Mouse (Mus musculus) forebrain, embryonic 14.5 days (tissue): Measurements from ENCODE around the gene Hnrnpdl. TPM values are rescaled to one million over a fixed set of nuclear protein-coding genes. Genes with fewer than 3 reads are reported as not detected.

ENCODE experiments used
- ATAC-seq: fragments of 200-750 bp; cut with Nextera tagmentation; 2 replicates; pipeline ENCODE4 v1.8.0; 2017; ENCODE audit warnings: mild to moderate bottlenecking, moderate library complexity
- DNase-seq: peaks from one replicate; pipeline ENCODE4 v3.0.0-alpha.2; 2015; ENCODE audit warnings: low spot score
- H3K27ac ChIP-seq: fragments of 300-500 bp; sonication (generic); 2 replicates; pipeline ENCODE4 v1.5.1; 2014; ENCODE audit warnings: low read depth, mild to moderate bottlenecking, control low read depth, low read length, moderate library complexity
- H3K27me3 ChIP-seq: fragments of 300-500 bp; sonication (generic); replicated peaks from 2 replicates; pipeline ENCODE4 v1.6.1; 2014; ENCODE audit warnings: low read length, control low read depth, mixed read lengths; ENCODE audit not compliant: control insufficient read depth, insufficient read depth
- H3K36me3 ChIP-seq: fragments of 300-500 bp; sonication (generic); 2 replicates; pipeline ENCODE4 v1.6.1; 2014; ENCODE audit warnings: low read length, control low read depth; ENCODE audit not compliant: control insufficient read depth, insufficient read depth
- H3K4me1 ChIP-seq: fragments of 300-500 bp; sonication (generic); 2 replicates; pipeline ENCODE4 v1.6.1; 2014; ENCODE audit warnings: antibody characterized with exemption, low read length, control low read depth; ENCODE audit not compliant: control insufficient read depth, insufficient read depth
- H3K4me2 ChIP-seq: fragments of 300-500 bp; sonication (generic); 2 replicates; pipeline ENCODE4 v1.6.1; 2014; ENCODE audit warnings: mild to moderate bottlenecking, control low read depth, low read length
- H3K4me3 ChIP-seq: fragments of 300-500 bp; sonication (generic); 2 replicates; pipeline ENCODE4 v1.5.1; 2014; ENCODE audit warnings: low read depth, low read length, control low read depth
- H3K9ac ChIP-seq: fragments of 300-500 bp; sonication (generic); 2 replicates; pipeline ENCODE4 v1.6.1; 2014; ENCODE audit warnings: mild to moderate bottlenecking, low read length, control low read depth, moderate library complexity
- H3K9me3 ChIP-seq: fragments of 300-500 bp; sonication (generic); replicated peaks from 2 replicates; pipeline ENCODE4 v1.6.1; 2016; ENCODE audit warnings: low read length, control low read depth, mixed read lengths; ENCODE audit not compliant: control insufficient read depth
- WGBS: fragments of 180-500 bp; shearing (Covaris S2); extraction: QIAGEN DNeasy Blood & Tissue Kit; methylation state at CpG from one replicate; pipeline ENCODE4 v1.1.7; 2014; 5-methylcytosine and 5-hydroxymethylcytosine counted together
- polyA plus RNA-seq: library from polyadenylated mRNA; unstranded; fragments of >200 nt; fragmentation: Nextera tagmentation; extraction: Ambion mirVana; gene quantifications from 2 replicates; pipeline ENCODE4 v1.2.1, GENCODE M21; 2014

The Hnrnpdl gene
- polyA plus RNA-seq, 1 experiment from 2014 or later, result 250 TPM

- Histone ChIP-seq H3K9ac (no peak overlapping the region), H3K27me3 (no peaks in the 10 kb centered on the region), H3K27ac (no peak overlapping the region), H3K4me2 (no peak overlapping the region), H3K36me3 (no peaks in the 10 kb centered on the region), H3K9me3 (no peaks in the 10 kb centered on the region), H3K4me3 (no peak overlapping the region), H3K4me1 (no peaks in the 10 kb centered on the region)
- DNase-seq (no peak), ATAC-seq (no peak)
- WGBS, result 72% methylated on average over 6 of the region's 6 CpGs
These were observed 33.6 kb downstream of the Hnrnpdl start for GRCm38 (mm10) chr5:100005896-100006295.

- DNase-seq, result no peak
- 66% methylated on average over 3 of the region's 3 CpGs for WGBS
- Histone ChIP-seq H3K4me2 (no peak overlapping the region), H3K9me3 (no peaks in the 10 kb centered on the region), H3K4me1 (no peaks in the 10 kb centered on the region), H3K36me3 (no peaks in the 10 kb centered on the region), H3K27ac (no peak overlapping the region), H3K27me3 (no peaks in the 10 kb centered on the region), H3K9ac (no peak overlapping the region), H3K4me3 (no peak overlapping the region)
- no peak for ATAC-seq
These were observed 34.0 kb downstream of the Hnrnpdl start for GRCm38 (mm10) chr5:100005431-100005830.

- H3K27ac ChIP-seq, result no peak overlapping the region
- no peaks in the 10 kb centered on the region for H3K4me1 ChIP-seq
- 86% methylated on average over 4 of the region's 4 CpGs for WGBS
- no peak overlapping the region for H3K4me2 ChIP-seq
- no peaks in the 10 kb centered on the region for H3K9me3 ChIP-seq
- no peaks in the 10 kb centered on the region for H3K27me3 ChIP-seq
- no peak overlapping the region for H3K4me3 ChIP-seq
- no peak overlapping the region for H3K9ac ChIP-seq
- no peak for ATAC-seq
- DNase-seq, result no peak
- H3K36me3 ChIP-seq, result no peaks in the 10 kb centered on the region
These were observed 35.6 kb downstream of the Hnrnpdl start for GRCm38 (mm10) chr5:100003895-100004294.

DNA sequence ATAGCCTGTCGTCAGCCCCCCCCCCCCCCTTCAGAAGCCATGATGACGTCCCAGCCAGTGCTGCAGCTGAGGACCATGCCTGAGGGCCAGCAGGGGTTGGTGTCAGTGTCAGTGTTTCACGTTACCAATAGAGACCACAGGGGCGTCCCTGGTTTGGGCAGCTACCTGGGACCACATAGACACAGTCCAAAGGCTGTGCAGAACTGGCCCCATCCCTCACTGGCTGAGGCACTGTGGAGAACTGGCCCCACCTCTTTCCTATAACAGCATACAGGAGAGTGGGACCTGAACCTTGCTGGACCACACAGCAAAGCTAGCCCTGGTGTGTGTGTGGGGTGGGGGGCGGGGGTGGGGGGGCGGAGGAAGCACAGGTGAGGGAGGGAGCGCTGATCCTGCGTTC, 39.0 kb downstream of the Hnrnpdl start:
- H3K9ac ChIP-seq, result no peak overlapping the region
- 40% methylated on average over 8 of the region's 8 CpGs for WGBS
- H3K27ac ChIP-seq, result no peak overlapping the region
- ATAC-seq (no peak), DNase-seq (no peak)
- no peak overlapping the region for H3K4me3 ChIP-seq
- no peaks in the 10 kb centered on the region for H3K4me1 ChIP-seq
- H3K27me3 ChIP-seq, result no peaks in the 10 kb centered on the region
- no peaks in the 10 kb centered on the region for H3K9me3 ChIP-seq
- no peak overlapping the region for H3K4me2 ChIP-seq
- no peaks in the 10 kb centered on the region for H3K36me3 ChIP-seq

DNA sequence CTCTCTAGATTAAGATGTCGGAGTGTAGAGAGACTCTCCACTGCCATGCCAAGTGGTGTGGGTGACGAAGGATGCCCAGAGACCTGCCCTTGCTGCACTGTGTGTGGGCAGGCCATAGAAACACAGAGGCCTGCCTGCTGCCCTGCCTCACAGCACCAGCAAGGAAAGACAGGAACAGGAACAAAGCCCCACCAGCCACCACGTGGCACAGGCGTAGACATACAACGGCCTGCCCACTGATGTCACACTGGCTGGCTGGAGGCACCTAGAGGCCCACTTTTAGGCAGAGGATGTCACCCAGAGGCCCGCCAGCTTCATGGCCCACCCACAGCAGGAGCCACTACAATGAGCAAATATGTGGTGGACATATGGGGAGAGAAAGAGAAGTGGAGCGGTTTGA, 39.4 kb downstream of the Hnrnpdl start:
- no peaks in the 10 kb centered on the region for H3K9me3 ChIP-seq
- H3K27me3 ChIP-seq, result no peaks in the 10 kb centered on the region
- H3K4me1 ChIP-seq, result no peaks in the 10 kb centered on the region
- H3K27ac ChIP-seq, result no peak overlapping the region
- H3K9ac ChIP-seq, result no peak overlapping the region
- no peak overlapping the region for H3K4me3 ChIP-seq
- 78% methylated on average over 7 of the region's 7 CpGs for WGBS
- no peaks in the 10 kb centered on the region for H3K36me3 ChIP-seq
- ATAC-seq (no peak), DNase-seq (no peak)
- H3K4me2 ChIP-seq, result no peak overlapping the region

- 93% methylated on average over 3 of the region's 3 CpGs for WGBS
- no peaks in the 10 kb centered on the region for H3K9me3 ChIP-seq
These were observed 44.8 kb downstream of the Hnrnpdl start for GRCm38 (mm10) chr5:99994680-99995079.

GRCm38 (mm10) chr5:99994166-99994565, 45.3 kb downstream of the Hnrnpdl start:
- no peak overlapping the region for H3K4me2 ChIP-seq
- DNase-seq (no peak), ATAC-seq (no peak)
- H3K27ac ChIP-seq, result no peak overlapping the region
- no peaks in the 10 kb centered on the region for H3K9me3 ChIP-seq
- no peaks in the 10 kb centered on the region for H3K27me3 ChIP-seq
- 85% methylated on average over 3 of the region's 3 CpGs for WGBS
- H3K4me3 ChIP-seq, result no peak overlapping the region
- H3K36me3 ChIP-seq, result no peaks in the 10 kb centered on the region
- H3K4me1 ChIP-seq, result no peaks in the 10 kb centered on the region
- no peak overlapping the region for H3K9ac ChIP-seq

More at GRCm38 (mm10) chr5:99994680-99995079, 44.8 kb downstream of the Hnrnpdl start:
- no peaks in the 10 kb centered on the region for H3K27me3 ChIP-seq
- H3K27ac ChIP-seq, result no peak overlapping the region
- no peak overlapping the region for H3K9ac ChIP-seq
- no peak for ATAC-seq
- DNase-seq, result no peak
- H3K4me2 ChIP-seq, result no peak overlapping the region
- no peak overlapping the region for H3K4me3 ChIP-seq
- H3K36me3 ChIP-seq, result no peaks in the 10 kb centered on the region
- H3K4me1 ChIP-seq, result no peaks in the 10 kb centered on the region

Other genes with a start within 250 kb of the Hnrnpdl start
- 0.75 and 0.83 TPM in 2 replicates for gene Vamp9, start 133.4 kb downstream of the Hnrnpdl start, polyA plus RNA-seq
- 153 TPM in 2 replicates for gene Hnrnpd, start 60.7 kb downstream of the Hnrnpdl start, polyA plus RNA-seq
- 3.5 and 5.0 TPM in 2 replicates for gene 4930524J08Rik, start 60.6 kb downstream of the Hnrnpdl start, polyA plus RNA-seq
- gene Enoph1, start 321 bp upstream of the Hnrnpdl start, polyA plus RNA-seq, result 53.2 and 60.2 TPM in 2 replicates
- gene Tmem150c, start 120.1 kb upstream of the Hnrnpdl start, polyA plus RNA-seq, result 17.0 and 21.8 TPM in 2 replicates